ENCODE assay signal across 30 mouse cellular contexts in genomic region chr5:90494308-90494707, GRCm38 (mm10). TPM values are rescaled to one million over a fixed set of nuclear protein-coding genes. Genes with fewer than 3 reads are reported as not detected.
DNase-seq lines count a peak whose midpoint lies in the region; ATAC-seq and TF ChIP-seq lines count a peak whose summit lies in the region.
"Had no signal": no experiment of that assay in that cellular context is flagged by ENCODE, and none has a peak within 500 bp of the region (broad histone marks: within the 10 kb centered on the region; RNA-seq: fewer than 3 reads in every experiment).

No protein-coding gene starts in this region.

- no peaks in the 10 kb centered on the region for H3K79me2 ChIP-seq in CH12.LX (replicated peaks; ENCODE audit: control insufficient read depth, extremely low read depth, insufficient read depth, poor library complexity, severe bottlenecking)

- no peak overlapping the region for H3K4me3 ChIP-seq in CH12.LX (replicated peaks in 1 of 3; ENCODE audit: low read depth in 2 of 3, low read length in 2 of 3, poor library complexity in 1 of 3)
- H3K4me3 ChIP-seq in liver, embryonic 11.5 days (ENCODE audit: low read depth, low read length) = no peak overlapping the region
- H3K4me3 ChIP-seq in liver, embryonic 14.5 days (ENCODE audit: insufficient read depth in 1 of 2, low read depth in 2 of 2, low read length in 2 of 2) = no peak overlapping the region
- no peak overlapping the region for H3K4me3 ChIP-seq in liver, postnatal 0 days (ENCODE audit: low read depth, low read length)
- H3K4me3 ChIP-seq: embryonic facial prominence, embryonic 10.5 days; embryonic facial prominence, embryonic 13.5 days; erythroblast, embryonic 14.5 days; forebrain, embryonic 12.5 days; forebrain, embryonic 15.5 days; heart, adult 2 months; heart, embryonic 10.5 days; heart, embryonic 13.5 days; hindbrain, embryonic 12.5 days; hindbrain, embryonic 15.5 days had no signal

- no peak for DNase-seq in CH12.LX (ENCODE audit: extremely low read depth)
- no peak for DNase-seq in liver, embryonic 11.5 days (ENCODE audit: low spot score)
- no peak for DNase-seq in liver, embryonic 14.5 days (ENCODE audit: low read depth in 3 of 3, low spot score in 3 of 3)
- DNase-seq in liver, postnatal 0 days = no peak
- no peak for DNase-seq in gastrocnemius, postnatal 14 days
- DNase-seq in right cerebral cortex, postnatal 14 days = no peak
- no peak for DNase-seq in adrenal gland, adult 2 months
- DNase-seq: adrenal gland, postnatal 10 days; adrenal gland, postnatal 36 days; B cell, adult 2 months; cerebellum, adult 18-20 months; cerebellum, adult 9-10 months; cerebellum, postnatal 14 days; gastrocnemius, postnatal 36 days; heart, adult 2 months; heart, postnatal 14 days had no signal

- in situ Hi-C loops in CH12.LX (cut with MboI; ENCODE audit: low pct_ligation_motif_present, low pct_unique_long_range_greater_than_20kb, low sequenced_read_pairs) = loop anchor here (10.0 to 25.0 kb wide), 2 partner anchors 80 to 282 kb away; partner anchors contain the start of gene Cox18

- no peak overlapping the region for H3K27ac ChIP-seq in CH12.LX (ENCODE audit: insufficient read depth, low read depth)
- no peak overlapping the region for H3K27ac ChIP-seq in liver, embryonic 11.5 days (ENCODE audit: low read depth, low read length)
- no peak overlapping the region for H3K27ac ChIP-seq in liver, embryonic 14.5 days
- 0 out of 2 replicates have a peak overlapping the region, but pooled peaks have one; percentile 44 for H3K27ac ChIP-seq in liver, postnatal 0 days (ENCODE audit: low read depth)
- H3K27ac ChIP-seq: embryonic facial prominence, embryonic 10.5 days; embryonic facial prominence, embryonic 13.5 days; forebrain, embryonic 12.5 days; forebrain, embryonic 15.5 days; heart, adult 2 months; heart, embryonic 10.5 days; heart, embryonic 13.5 days; hindbrain, embryonic 12.5 days; hindbrain, embryonic 15.5 days had no signal

- H3K9ac ChIP-seq in CH12.LX (ENCODE audit: insufficient read depth, low read depth) = no peak overlapping the region
- H3K9ac ChIP-seq in liver, embryonic 11.5 days (ENCODE audit: low read depth, low read length) = no peak overlapping the region
- no peak overlapping the region for H3K9ac ChIP-seq in liver, embryonic 14.5 days (replicated peaks)
- no peak overlapping the region for H3K9ac ChIP-seq in liver, postnatal 0 days (replicated peaks)
- H3K9ac ChIP-seq: embryonic facial prominence, embryonic 13.5 days; forebrain, embryonic 12.5 days; forebrain, embryonic 15.5 days; heart, embryonic 13.5 days; hindbrain, embryonic 12.5 days; hindbrain, embryonic 15.5 days had no signal

- no peak for TF ChIP-seq RAD21 in CH12.LX (IDR thresholded peaks at IDR 0.05; ENCODE audit: low read depth, low read length)

- WGBS in liver, embryonic 11.5 days = 80% methylated on average over 4 of the region's 4 CpGs
- WGBS in liver, embryonic 14.5 days (ENCODE audit: insufficient replicate concordance) = 57% methylated on average over 4 of the region's 4 CpGs
- WGBS in liver, postnatal 0 days (ENCODE audit: insufficient replicate concordance) = 61% methylated on average over 4 of the region's 4 CpGs

- H3K9me3 ChIP-seq in CH12.LX (replicated peaks; ENCODE audit: low read length) = no peaks in the 10 kb centered on the region
- H3K9me3 ChIP-seq in liver, embryonic 11.5 days (ENCODE audit: control insufficient read depth, low read length) = no peaks in the 10 kb centered on the region
- no peaks in the 10 kb centered on the region for H3K9me3 ChIP-seq in liver, embryonic 14.5 days (ENCODE audit: control insufficient read depth, low read length)
- no peaks in the 10 kb centered on the region for H3K9me3 ChIP-seq in liver, postnatal 0 days (ENCODE audit: low read length)
- H3K9me3 ChIP-seq: embryonic facial prominence, embryonic 10.5 days; embryonic facial prominence, embryonic 13.5 days; forebrain, embryonic 12.5 days; forebrain, embryonic 15.5 days; heart, embryonic 10.5 days; heart, embryonic 13.5 days; hindbrain, embryonic 12.5 days; hindbrain, embryonic 15.5 days had no signal

- TF ChIP-seq CTCF in CH12.LX (conservative IDR thresholded peaks at IDR 0.05 in 1 of 2, IDR thresholded peaks at IDR 0.05 in 1 of 2; ENCODE audit: low read depth in 2 of 2, low read length in 2 of 2) = no peak; a peak in 1 of 4 replicates
- no peak; the same call in 1 of the 2 replicates for TF ChIP-seq CTCF in liver, embryonic 14.5 days (IDR thresholded peaks at IDR 0.05; ENCODE audit: low read depth)
- peak; percentile 25; the same call in 1 of the 2 replicates for TF ChIP-seq CTCF in liver, postnatal 0 days (IDR thresholded peaks at IDR 0.05; ENCODE audit: low read depth)

- intact Hi-C loops in gastrocnemius, postnatal 14 days (cut with DNase I; ENCODE audit: low total_unique reads) = no loop called here

- H3K4me2 ChIP-seq in CH12.LX (ENCODE audit: insufficient read depth, low read depth, poor library complexity, severe bottlenecking) = no peak overlapping the region
- H3K4me2 ChIP-seq in liver, embryonic 11.5 days = no peak overlapping the region
- H3K4me2 ChIP-seq in liver, embryonic 14.5 days (ENCODE audit: low read depth) = no peak overlapping the region
- H3K4me2 ChIP-seq in liver, postnatal 0 days (ENCODE audit: low read depth, low read length) = no peak overlapping the region
- H3K4me2 ChIP-seq: embryonic facial prominence, embryonic 13.5 days; forebrain, embryonic 12.5 days; forebrain, embryonic 15.5 days; heart, embryonic 13.5 days; hindbrain, embryonic 12.5 days; hindbrain, embryonic 15.5 days had no signal

- no peaks in the 10 kb centered on the region for H3K27me3 ChIP-seq in CH12.LX (replicated peaks)
- H3K27me3 ChIP-seq in liver, embryonic 11.5 days (replicated peaks; ENCODE audit: control insufficient read depth, insufficient read depth, low read length) = no peaks in the 10 kb centered on the region
- no peaks in the 10 kb centered on the region for H3K27me3 ChIP-seq in liver, embryonic 14.5 days (ENCODE audit: control insufficient read depth, insufficient read depth, low read length)
- H3K27me3 ChIP-seq in liver, postnatal 0 days (ENCODE audit: insufficient read depth, low read length) = no peaks in the 10 kb centered on the region
- H3K27me3 ChIP-seq: embryonic facial prominence, embryonic 13.5 days; forebrain, embryonic 12.5 days; forebrain, embryonic 15.5 days; hindbrain, embryonic 12.5 days; hindbrain, embryonic 15.5 days had no signal

- no peaks in the 10 kb centered on the region for H3K36me3 ChIP-seq in CH12.LX (replicated peaks in 1 of 2; ENCODE audit: control insufficient read depth in 1 of 2, insufficient read depth in 1 of 2, low read length in 1 of 2)
- H3K36me3 ChIP-seq in liver, embryonic 11.5 days (ENCODE audit: control insufficient read depth, insufficient read depth, low read length) = no peaks in the 10 kb centered on the region
- no peaks in the 10 kb centered on the region for H3K36me3 ChIP-seq in liver, embryonic 14.5 days (replicated peaks; ENCODE audit: control insufficient read depth, insufficient read depth, low read depth)
- 0 out of 2 replicates have a peak, but pooled peaks cover 6% of the 10 kb centered on the region for H3K36me3 ChIP-seq in liver, postnatal 0 days (replicated peaks; ENCODE audit: insufficient read depth, low read length)
- H3K36me3 ChIP-seq: embryonic facial prominence, embryonic 10.5 days; embryonic facial prominence, embryonic 13.5 days; forebrain, embryonic 12.5 days; forebrain, embryonic 15.5 days; heart, embryonic 10.5 days; heart, embryonic 13.5 days; hindbrain, embryonic 12.5 days; hindbrain, embryonic 15.5 days had no signal

- peak; percentile 30 for ATAC-seq in liver, embryonic 11.5 days (replicated peaks; ENCODE audit: low FRiP score)
- peak; percentile 48 for ATAC-seq in liver, embryonic 14.5 days (ENCODE audit: insufficient read depth)
- peak; percentile 60 for ATAC-seq in liver, postnatal 0 days
- ATAC-seq: forebrain, embryonic 15.5 days had no signal

- no peak for TF ChIP-seq POLR2A in CH12.LX (IDR thresholded peaks at IDR 0.05; ENCODE audit: low read depth, low read length)

- no peak for TF ChIP-seq EP300 in CH12.LX (IDR thresholded peaks at IDR 0.05; ENCODE audit: low read length)
- TF ChIP-seq EP300 in liver, embryonic 14.5 days (IDR thresholded peaks at IDR 0.05; ENCODE audit: low read depth) = no peak
- TF ChIP-seq EP300 in liver, postnatal 0 days (IDR thresholded peaks at IDR 0.05; ENCODE audit: low read depth) = no peak

- H3K4me1 ChIP-seq in CH12.LX (ENCODE audit: control insufficient read depth in 1 of 2, insufficient read depth in 2 of 2) = peaks cover 0 to 15% of the 10 kb centered on the region in 2 experiments; a peak in 2 of 4 replicates
- H3K4me1 ChIP-seq in liver, embryonic 11.5 days (replicated peaks; ENCODE audit: control insufficient read depth, insufficient read depth, low read length) = no peaks in the 10 kb centered on the region
- H3K4me1 ChIP-seq in liver, embryonic 14.5 days (replicated peaks; ENCODE audit: control insufficient read depth in 2 of 2, insufficient read depth in 2 of 2, low read length in 1 of 2) = peaks cover 0 to 2% of the 10 kb centered on the region in 2 experiments; a peak in 2 of 4 replicates
- no peaks in the 10 kb centered on the region for H3K4me1 ChIP-seq in liver, postnatal 0 days (ENCODE audit: insufficient read depth)
- H3K4me1 ChIP-seq: embryonic facial prominence, embryonic 10.5 days; embryonic facial prominence, embryonic 13.5 days; forebrain, embryonic 12.5 days; forebrain, embryonic 15.5 days; hindbrain, embryonic 12.5 days; hindbrain, embryonic 15.5 days had no signal

- dilution Hi-C loops in CH12.LX (cut with MboI; ENCODE audit: extremely low pct_ligation_motif_present, extremely low pct_unique_long_range_greater_than_20kb, low sequenced_read_pairs) = no loop called here

RNA-seq across cellular contexts. Expression of gene Afp, which starts 3.8 kb away (rescaled TPM):
- total RNA-seq in CH12.LX (2012; rRNA removed) (15.9 and 25.8 TPM in 2 replicates), CH12.LX (2014; rRNA removed) (12.5 and 12.8 TPM in 2 replicates)
- 18.2 and 19.8 TPM in 2 replicates for polyA plus RNA-seq in CH12.LX (2012; ENCODE audit: insufficient read length, low read depth)
- polyA plus RNA-seq in liver, embryonic 11.5 days (2014; fragmentation: Nextera tagmentation; extraction: Ambion mirVana) = 6,352 and 6,971 TPM in 2 replicates
- 4,562 and 11,484 TPM in 2 replicates for polyA plus RNA-seq in liver, embryonic 14.5 days (2012; rRNA removed)
- 8,021 and 8,530 TPM in 2 replicates for polyA plus RNA-seq in liver, embryonic 14.5 days (2014; fragmentation: Nextera tagmentation; extraction: Ambion mirVana)
- polyA plus RNA-seq in liver, postnatal 0 days (2015; fragmentation: Nextera tagmentation; extraction: Ambion mirVana) = 11,303 and 11,922 TPM in 2 replicates
- total RNA-seq in gastrocnemius, postnatal 14 days (2021) = not detected
- total RNA-seq in adrenal gland, adult 2 months (2021) = not detected
- polyA plus RNA-seq in adrenal gland, adult 2 months (2012; rRNA removed) = not detected in 2 replicates
- total RNA-seq: adrenal gland, postnatal 36 days; gastrocnemius, adult 8-10 months; gastrocnemius, postnatal 36 days; heart, adult 2 months; heart, postnatal 14 days had no signal
- polyA plus RNA-seq: forebrain, embryonic 12.5 days; forebrain, embryonic 15.5 days; heart, adult 2 months had no signal

RNA-seq across cellular contexts. Expression of gene Afm, which starts 24.4 kb away (rescaled TPM):
- total RNA-seq in CH12.LX (2012; rRNA removed) (not detected in 2 replicates), CH12.LX (2014; rRNA removed) (not detected in 2 replicates)
- not detected in 2 replicates for polyA plus RNA-seq in CH12.LX (2012; ENCODE audit: insufficient read length, low read depth)
- 8.8 and 11.4 TPM in 2 replicates for polyA plus RNA-seq in liver, embryonic 11.5 days (2014; fragmentation: Nextera tagmentation; extraction: Ambion mirVana)
- 8.9 and 11.1 TPM in 2 replicates for polyA plus RNA-seq in liver, embryonic 14.5 days (2012; rRNA removed)
- 16.8 and 19.0 TPM in 2 replicates for polyA plus RNA-seq in liver, embryonic 14.5 days (2014; fragmentation: Nextera tagmentation; extraction: Ambion mirVana)
- 54.6 and 56.0 TPM in 2 replicates for polyA plus RNA-seq in liver, postnatal 0 days (2015; fragmentation: Nextera tagmentation; extraction: Ambion mirVana)
- not detected for total RNA-seq in gastrocnemius, postnatal 14 days (2021)
- 1 to 10 TPM in 1 of 2 experiments, not detected in 1; 1.1 TPM for total RNA-seq in adrenal gland, adult 2 months (2021)
- polyA plus RNA-seq in adrenal gland, adult 2 months (2012; rRNA removed) = not detected in 2 replicates
- total RNA-seq: common myeloid progenitor, adult 5-6 weeks; gastrocnemius, postnatal 36 days; granulocyte monocyte progenitor cell, adult 5-6 weeks; heart, adult 2 months; heart, postnatal 14 days; MEL had no signal
- polyA plus RNA-seq: embryonic facial prominence, embryonic 10.5 days; embryonic facial prominence, embryonic 13.5 days; erythroblast, embryonic 14.5 days; forebrain, embryonic 12.5 days; forebrain, embryonic 15.5 days; heart, adult 2 months; hindbrain, embryonic 12.5 days; hindbrain, embryonic 15.5 days had no signal

RNA-seq across cellular contexts. Expression of gene Alb, which starts 33.6 kb away (rescaled TPM):
- total RNA-seq in CH12.LX (2012; rRNA removed) (not detected in 2 replicates), CH12.LX (2014; rRNA removed) (0.40 TPM in 1 of 2 replicates, not detected in the other)
- polyA plus RNA-seq in CH12.LX (2012; ENCODE audit: insufficient read length, low read depth) = not detected in 2 replicates
- 772 and 788 TPM in 2 replicates for polyA plus RNA-seq in liver, embryonic 11.5 days (2014; fragmentation: Nextera tagmentation; extraction: Ambion mirVana)
- 9,059 and 10,825 TPM in 2 replicates for polyA plus RNA-seq in liver, embryonic 14.5 days (2012; rRNA removed)
- 3,181 and 3,484 TPM in 2 replicates for polyA plus RNA-seq in liver, embryonic 14.5 days (2014; fragmentation: Nextera tagmentation; extraction: Ambion mirVana)
- polyA plus RNA-seq in liver, postnatal 0 days (2015; fragmentation: Nextera tagmentation; extraction: Ambion mirVana) = 15,780 and 16,843 TPM in 2 replicates
- under 1 TPM; 0.27 to 0.42 TPM for total RNA-seq in gastrocnemius, postnatal 14 days (2021)
- 100 to 1,000 TPM in 1 of 2 experiments, 1 to 10 TPM in 1; 3.0 to 232 TPM for total RNA-seq in adrenal gland, adult 2 months (2021)
- 0.35 and 6.5 TPM in 2 replicates for polyA plus RNA-seq in adrenal gland, adult 2 months (2012; rRNA removed)
- total RNA-seq: common myeloid progenitor, adult 5-6 weeks; granulocyte monocyte progenitor cell, adult 5-6 weeks; heart, adult 2 months; hematopoietic stem cell, adult 5-6 weeks; MEL had no signal
- polyA plus RNA-seq: embryonic facial prominence, embryonic 10.5 days; forebrain, embryonic 12.5 days; forebrain, embryonic 15.5 days; hindbrain, embryonic 12.5 days had no signal

Comparison
In these comparisons a context has a peak if more than half of its experiments do, and no peak if none do; other contexts are left out.
1. RNA of gene Afp, which starts 3.8 kb away (polyA plus RNA-seq): 4,562 to 11,484 TPM in liver, embryonic 14.5 days, 11,303 to 11,922 TPM in liver, postnatal 0 days and 6,352 to 6,971 TPM in liver, embryonic 11.5 days; 18.2 to 19.8 TPM in CH12.LX and not detected in adrenal gland, adult 2 months; every median in the first group is over 100 times any median in the second.
2. RNA of gene Alb, which starts 33.6 kb away (polyA plus RNA-seq): 15,780 to 16,843 TPM in liver, postnatal 0 days, 3,181 to 10,825 TPM in liver, embryonic 14.5 days and 772 to 788 TPM in liver, embryonic 11.5 days; 0.35 to 6.5 TPM in adrenal gland, adult 2 months and not detected in CH12.LX; every median in the first group is over 100 times any median in the second.
3. Peak in every context shown above with its lines, with median percentiles within 50 percentile points of each other: ATAC-seq.